Mouse (Mus musculus): ENCODE results near the gene Mycn.

Mycn gene

DNA sequence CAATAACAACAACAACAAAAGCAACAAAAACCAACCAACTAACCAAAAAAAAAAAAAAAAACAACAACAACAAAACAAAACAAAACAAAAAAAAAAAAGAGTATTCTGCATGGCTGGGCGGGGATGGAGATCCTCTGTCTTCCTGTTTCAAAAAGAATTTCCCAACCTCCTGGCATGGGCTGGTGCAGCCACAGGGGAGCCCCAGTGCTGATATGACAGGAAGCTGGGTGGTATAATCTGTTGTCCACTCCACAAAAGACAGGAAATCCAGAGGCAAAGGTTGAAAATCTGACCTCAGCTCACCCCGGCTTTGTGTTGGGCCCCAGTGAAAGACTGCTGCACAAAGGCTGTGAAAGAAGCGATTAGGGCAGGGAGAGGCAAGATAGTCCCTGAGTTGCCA lies 17.3 kb downstream of the Mycn start:
- no peak for DNase-seq (ENCODE audit: low read depth, low spot score)

DNA sequence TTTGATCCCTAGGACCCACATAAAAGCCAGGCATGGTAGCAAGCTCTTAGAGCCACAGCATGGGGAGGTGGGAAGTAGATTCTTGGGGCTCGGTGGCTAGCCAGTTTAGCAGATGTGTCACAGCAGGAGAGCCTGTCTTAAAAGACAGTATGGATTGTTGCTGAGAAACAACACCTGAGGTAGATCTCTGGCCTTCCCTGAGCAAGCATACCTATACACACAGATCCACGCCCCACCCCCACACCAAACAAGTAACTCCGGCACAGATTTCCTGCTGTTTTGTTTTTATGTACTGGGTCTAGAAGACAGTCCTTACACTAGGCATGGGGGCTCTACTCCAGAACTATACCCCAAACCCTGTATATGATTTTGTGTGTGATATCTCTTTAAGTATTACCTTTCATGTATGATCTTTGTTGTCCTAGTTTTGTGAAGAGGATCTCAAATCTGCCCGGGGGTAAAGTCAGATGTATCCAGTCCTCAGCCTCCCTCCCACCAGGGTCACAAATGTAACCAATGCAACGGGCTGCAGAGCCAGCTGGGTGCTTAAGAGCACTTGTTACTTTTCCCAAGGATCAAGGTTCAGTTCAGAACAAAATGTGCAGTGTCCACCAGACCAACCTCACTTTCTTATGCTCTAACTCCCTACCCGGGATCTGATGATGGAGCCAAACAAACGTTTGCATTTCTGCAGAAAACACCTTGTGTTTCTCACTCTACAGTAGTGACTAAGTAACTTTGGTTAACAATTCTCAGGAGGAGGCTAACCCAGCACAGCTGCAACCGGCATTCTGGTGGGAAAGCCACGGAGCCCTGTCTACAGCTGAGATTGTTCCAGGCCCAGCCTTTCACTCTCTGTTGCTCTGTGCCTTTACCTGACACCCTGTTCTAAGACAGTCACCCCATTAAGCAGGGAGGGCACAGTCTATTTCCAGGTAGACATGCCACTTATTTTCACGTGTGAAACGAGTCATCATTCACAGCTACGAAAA lies 21.3 kb downstream of the Mycn start:
- DNase-seq (ENCODE audit: low read depth, low spot score) = no peak

DNA sequence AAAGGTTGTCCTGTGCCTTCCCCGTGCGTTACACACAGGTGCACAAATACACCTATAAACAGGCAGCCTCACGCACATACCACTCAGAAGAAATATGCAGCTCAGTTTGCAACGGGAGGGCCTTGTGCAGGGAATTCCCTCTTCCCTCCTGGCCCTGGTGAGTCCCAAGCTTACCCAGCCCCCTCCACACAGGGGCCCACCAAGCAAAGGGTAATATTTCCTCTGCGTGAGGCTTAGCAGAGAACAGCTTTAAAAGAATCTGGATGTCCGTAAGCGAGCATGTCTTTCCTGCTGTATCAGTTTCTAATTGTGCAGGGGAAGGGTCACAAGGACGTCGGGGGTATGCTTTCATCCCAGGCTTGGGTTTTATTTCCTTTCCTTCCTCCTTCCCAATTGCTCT lies 25.4 kb downstream of the Mycn start:
- DNase-seq (ENCODE audit: low read depth, low spot score) = no peak

DNA sequence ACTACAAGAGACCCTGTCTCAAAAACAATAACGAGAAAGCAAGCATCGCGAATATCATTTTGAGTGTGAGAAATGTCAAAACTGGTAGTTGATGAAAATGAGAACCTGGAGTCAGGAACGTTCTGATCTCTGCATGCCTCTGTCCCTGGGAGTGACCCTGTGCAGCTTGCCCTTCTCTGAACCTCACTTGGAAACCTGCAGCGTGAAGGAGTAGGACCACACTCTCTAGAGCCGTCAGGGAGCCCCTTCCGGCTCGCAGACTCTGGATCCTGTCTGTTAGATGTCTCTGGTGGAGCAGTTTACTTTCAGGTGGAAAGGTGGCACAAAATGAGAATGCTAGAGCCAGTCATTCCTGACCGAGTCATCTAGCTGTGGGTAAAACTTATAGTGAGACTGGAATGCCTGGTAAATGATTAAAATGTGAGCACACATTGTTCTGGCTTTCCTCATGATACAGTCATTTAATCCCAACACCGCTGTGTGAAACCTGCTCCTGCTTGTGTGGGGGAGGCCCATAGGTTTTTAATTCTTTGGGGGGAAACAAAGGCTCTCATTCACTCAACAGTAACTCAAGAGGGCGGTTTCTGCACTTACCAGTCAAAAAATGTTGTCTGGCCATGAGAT lies 31.2 kb downstream of the Mycn start:
- no peak for DNase-seq (ENCODE audit: low read depth, low spot score)

DNA sequence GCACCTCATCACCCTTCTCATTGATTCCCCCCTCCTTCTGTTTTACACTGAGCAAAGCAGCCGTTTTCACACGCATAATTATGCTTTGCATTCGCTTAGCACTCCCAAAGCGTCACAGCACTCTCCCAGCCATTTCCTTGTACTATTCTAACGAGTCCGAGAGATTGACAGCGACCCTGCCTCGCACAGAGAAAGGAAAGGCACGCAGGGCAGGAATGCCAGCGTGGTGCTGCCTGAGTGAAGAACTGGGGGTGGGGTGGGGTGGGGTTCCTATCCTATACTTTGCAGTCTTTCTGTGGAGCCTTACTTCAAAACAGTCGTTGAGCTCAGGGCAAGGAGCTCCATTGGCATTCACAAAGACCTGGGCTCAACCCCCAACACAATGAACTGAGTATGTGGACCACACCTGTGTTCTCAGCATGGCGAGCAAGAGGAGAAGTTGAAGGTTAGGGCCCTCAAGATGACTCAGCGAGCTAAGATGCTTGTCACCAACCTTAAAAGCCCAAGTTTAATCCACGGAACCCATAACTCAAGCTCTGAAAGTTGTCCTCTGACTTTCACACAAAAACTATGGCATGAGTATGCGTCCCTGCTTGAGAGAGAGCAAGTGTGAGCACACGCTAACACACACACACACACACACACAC lies 32.0 kb downstream of the Mycn start:
- no peak for DNase-seq (ENCODE audit: low read depth, low spot score)

DNA sequence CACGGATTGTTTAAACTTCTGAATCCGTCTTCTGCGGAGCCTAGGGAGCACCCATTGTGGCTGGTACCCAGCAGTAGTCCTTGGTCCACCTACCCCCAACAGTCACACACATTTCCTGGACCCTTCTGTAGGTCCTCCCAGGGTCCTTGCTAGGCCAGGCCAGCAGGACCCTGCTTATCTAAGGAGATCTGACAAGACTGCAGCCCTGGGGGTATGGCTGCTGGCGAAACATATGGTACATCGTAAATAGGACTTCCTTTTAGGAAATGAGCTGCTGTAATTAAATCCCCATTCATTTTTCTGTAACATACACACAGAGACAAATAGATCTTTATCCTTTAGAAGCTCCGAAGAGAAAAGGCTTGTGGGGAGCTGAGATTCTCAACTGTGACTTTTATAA lies 34.9 kb downstream of the Mycn start:
- peak; percentile 6 for DNase-seq (ENCODE audit: low read depth, low spot score)

DNA sequence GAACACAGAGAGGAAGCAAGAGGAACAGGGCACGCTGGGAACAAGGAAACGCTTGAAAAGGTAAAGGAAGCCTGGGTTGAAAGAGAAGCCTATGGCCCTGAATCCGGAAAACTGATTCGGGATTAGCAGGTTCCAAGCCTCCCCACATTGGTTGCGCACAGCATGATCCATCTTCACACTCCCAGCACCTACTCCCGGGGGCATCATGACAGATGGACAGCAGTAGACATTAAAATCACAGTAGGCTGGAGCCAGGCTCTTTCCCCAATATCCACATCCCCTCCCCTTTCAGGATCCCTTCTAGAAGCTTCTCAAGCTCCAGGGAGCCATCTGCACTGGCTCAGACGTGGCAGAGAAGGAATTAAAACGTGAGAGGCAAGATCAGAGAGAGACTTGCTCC lies 35.4 kb downstream of the Mycn start:
- DNase-seq (ENCODE audit: low read depth, low spot score) = peak; percentile 4

DNA sequence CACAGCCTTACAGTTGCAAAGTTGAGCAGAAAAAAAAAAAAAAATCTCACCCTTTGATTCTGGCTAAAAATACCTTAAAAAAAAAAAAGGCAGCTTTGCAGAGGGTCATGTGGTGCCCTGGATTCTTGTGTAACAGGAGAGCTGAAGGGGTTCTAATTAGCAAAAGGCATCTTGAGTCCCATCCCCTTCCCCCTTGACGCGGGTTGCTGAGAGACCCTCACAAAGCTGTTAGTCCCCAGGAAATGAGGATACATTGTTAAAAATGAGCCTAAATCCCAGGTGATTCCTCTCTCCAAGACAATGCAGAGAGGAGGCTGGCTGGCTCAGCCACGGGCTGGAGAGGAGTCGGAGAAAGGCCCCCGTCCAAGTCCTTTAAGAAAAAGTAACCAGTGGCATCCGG lies 36.6 kb downstream of the Mycn start:
- no peak for DNase-seq (ENCODE audit: low read depth, low spot score)

DNA sequence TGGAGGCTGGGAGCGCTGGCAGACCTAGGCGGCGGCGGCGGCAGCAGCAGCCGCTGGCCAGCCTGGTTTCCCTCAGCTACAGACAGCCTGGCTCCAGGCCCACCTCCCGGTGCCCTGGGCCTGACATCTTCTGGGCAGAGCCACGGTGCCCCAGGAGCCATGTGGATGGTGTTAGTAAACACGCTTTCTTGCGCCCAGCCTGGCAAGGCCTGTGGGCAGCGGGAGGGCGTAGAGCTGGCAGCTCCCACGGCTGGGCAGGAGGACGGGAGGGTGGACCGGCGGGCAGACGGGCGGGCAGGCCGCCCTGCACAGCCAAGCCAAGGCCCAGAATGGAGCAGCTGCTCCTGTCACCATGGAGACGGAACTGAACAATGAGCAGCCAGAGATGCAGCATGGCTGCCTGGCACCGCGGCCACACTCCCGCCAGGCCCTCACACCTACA lies 37.2 kb downstream of the Mycn start:
- DNase-seq (ENCODE audit: low read depth, low spot score) = peak; percentile 98

DNA sequence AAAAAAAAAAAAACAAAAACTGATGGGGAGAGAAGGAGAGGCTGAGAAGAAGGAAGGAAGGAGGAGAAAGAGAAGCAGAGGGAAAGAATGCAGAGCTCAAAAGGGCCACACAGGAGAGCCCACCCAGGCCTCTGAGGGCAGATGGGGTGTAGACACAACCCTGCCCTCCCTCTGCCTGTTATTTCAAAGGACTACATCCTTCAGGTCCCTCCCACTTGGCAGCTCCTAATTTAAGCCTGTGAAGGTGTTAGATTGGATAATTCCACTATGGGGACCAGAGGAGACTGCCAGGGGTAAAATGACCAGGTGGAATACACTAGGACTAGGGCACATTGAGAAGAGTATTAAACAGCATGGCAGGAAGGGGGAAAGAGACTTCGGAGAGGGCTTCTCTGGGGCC lies 37.6 kb downstream of the Mycn start:
- no peak for DNase-seq (ENCODE audit: low read depth, low spot score)

DNA sequence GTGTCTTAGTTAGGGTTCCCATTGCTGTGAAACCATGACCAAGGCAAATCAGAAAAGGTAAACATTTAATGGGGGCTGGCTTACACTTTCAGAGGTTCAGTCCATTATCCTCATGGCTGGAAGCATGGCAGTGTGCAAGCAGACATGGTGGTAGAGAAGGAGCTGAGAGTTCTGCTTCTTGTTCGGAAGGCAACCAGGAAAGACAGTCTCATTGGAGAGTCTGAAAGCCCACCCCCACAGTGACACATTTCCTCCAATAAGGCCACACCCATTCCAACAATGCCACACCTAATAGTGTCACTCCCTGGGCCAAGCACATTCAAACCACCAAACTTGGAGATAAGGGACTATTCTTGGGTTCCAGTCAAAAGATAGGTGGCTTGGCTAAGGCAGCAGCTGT lies 39.3 kb downstream of the Mycn start:
- no peak for DNase-seq (ENCODE audit: low read depth, low spot score)

DNA sequence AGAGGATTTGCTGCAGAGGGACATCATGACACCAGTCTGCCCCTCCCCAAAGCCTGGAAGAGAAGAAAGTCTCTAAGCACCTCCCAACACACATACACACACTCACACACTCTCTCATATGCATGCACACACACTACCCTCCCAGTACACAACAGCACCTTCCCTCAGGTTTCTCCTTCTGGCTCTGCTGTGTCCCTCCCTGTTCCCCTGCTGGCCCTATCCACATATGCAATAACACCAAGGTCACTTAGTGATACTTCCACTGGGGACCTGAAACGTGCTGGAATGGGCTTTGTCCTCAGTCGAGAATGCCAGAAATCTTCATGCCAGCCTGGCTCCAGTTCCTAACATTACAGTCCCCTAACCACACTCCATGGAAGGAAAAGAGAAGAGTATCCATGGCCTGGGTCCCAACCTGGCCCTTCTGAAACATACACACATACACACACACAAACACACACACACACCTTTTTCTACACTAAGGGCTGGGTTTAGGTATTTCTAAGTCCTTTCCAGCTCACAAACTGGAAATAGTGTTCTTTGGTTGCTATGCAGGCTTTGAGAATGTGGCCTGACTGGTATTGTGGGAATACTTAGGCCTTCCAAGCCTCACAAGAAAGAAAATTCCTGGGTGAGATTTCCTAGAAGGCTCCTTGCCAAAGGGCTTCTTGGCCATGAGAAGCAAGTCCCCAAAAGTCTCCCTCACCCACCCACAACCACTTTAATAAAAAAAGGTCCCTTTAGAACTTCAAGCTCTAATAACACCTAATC lies 43.2 kb downstream of the Mycn start:
- DNase-seq (ENCODE audit: low read depth, low spot score) = no peak

DNA sequence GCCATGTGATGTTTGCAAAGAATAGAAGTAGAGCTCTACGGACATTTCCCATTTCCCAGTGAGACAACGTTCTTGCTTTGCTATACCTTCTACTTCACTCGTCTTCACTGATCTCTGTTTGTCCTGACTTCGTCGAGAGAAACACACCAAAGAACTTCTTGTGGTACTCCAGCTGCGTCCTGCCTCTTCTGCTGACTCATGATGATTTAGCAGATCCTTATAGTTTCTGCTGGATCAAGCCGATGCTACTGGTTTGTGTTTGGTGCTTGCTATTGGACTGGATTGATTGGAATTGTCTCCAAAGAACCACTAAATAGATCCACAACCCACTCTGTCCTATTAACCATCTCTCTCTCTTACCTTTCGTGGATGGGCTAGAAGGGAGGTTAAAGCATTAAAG lies 47.7 kb downstream of the Mycn start:
- DNase-seq (ENCODE audit: low read depth, low spot score) = no peak

DNA sequence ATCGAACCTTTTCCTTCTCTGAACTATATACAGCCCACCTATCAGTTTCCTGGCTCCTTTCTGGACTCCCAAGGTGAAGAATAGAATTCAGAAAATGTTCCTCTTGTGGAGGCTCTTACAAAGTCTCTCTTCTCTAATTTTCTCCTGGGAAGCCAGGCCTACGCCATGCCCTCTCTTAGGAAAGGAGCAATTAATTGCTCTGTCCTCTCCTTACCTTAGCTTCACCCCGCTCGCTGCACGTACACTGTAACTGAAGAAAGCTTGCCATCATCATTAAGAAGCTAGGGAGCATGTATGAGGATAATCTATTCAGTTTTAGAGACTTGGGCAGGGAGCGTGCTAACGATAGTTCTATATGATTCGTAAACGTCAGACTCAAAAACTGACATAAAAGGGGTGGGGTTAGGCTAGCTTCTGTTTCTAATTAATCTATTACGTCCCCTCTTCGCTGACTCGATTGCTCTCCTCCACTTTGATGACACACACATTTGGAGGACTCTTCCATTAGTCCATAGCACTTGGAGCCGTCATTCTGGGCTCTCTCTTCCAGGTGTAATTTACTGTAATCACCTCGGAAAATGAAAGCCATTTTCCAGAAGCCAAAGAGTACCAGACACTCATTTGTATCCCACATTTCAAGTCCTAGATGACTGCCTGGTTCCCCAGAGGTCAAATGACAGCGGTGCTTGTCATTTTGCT lies 55.4 kb downstream of the Mycn start:
- DNase-seq (ENCODE audit: low read depth, low spot score) = no peak

All from brain, adult 2 months (tissue).